Mouse (Mus musculus) T-cell, adult 2 months (primary cell): Measurements from ENCODE around the gene Cacna1e.

Experiments
- DNase-seq: peaks from one replicate; pipeline ENCODE4 v3.0.0; 2022; ENCODE audit warnings: low spot score

Gene Cacna1e

GRCm38 (mm10) chr1:154707584-154708290 is 176.6 kb downstream of the Cacna1e start:
- DNase-seq: no peak

GRCm38 (mm10) chr1:154706974-154707373 is 177.3 kb downstream of the Cacna1e start:
- DNase-seq: no peak

- DNase-seq: no peak
These were observed 178.3 kb downstream of the Cacna1e start for GRCm38 (mm10) chr1:154705882-154706565.

GRCm38 (mm10) chr1:154704558-154705185 is 179.6 kb downstream of the Cacna1e start:
- no peak for DNase-seq

- DNase-seq: no peak
These were observed 181.7 kb downstream of the Cacna1e start for GRCm38 (mm10) chr1:154702623-154703022.

- no peak for DNase-seq
These were observed 195.2 kb downstream of the Cacna1e start for GRCm38 (mm10) chr1:154688876-154689665.

GRCm38 (mm10) chr1:154686861-154687260 is 197.4 kb downstream of the Cacna1e start:
- DNase-seq: no peak

GRCm38 (mm10) chr1:154683477-154684106 is 200.7 kb downstream of the Cacna1e start:
- DNase-seq: no peak

GRCm38 (mm10) chr1:154678989-154679388 is 205.3 kb downstream of the Cacna1e start:
- DNase-seq: no peak

- no peak for DNase-seq
These were observed 206.2 kb downstream of the Cacna1e start for GRCm38 (mm10) chr1:154678151-154678550.

GRCm38 (mm10) chr1:154677677-154678076 is 206.6 kb downstream of the Cacna1e start:
- no peak for DNase-seq

- DNase-seq: no peak
These were observed 220.6 kb downstream of the Cacna1e start for GRCm38 (mm10) chr1:154663721-154664120.

- DNase-seq: no peak
These were observed 222.3 kb downstream of the Cacna1e start for GRCm38 (mm10) chr1:154661977-154662376.

GRCm38 (mm10) chr1:154661221-154661864 is 223.0 kb downstream of the Cacna1e start:
- DNase-seq: no peak

GRCm38 (mm10) chr1:154657366-154657765 is 226.9 kb downstream of the Cacna1e start:
- DNase-seq: no peak

- DNase-seq: no peak
These were observed 230.3 kb downstream of the Cacna1e start for GRCm38 (mm10) chr1:154653951-154654350.

GRCm38 (mm10) chr1:154646156-154646950 is 237.9 kb downstream of the Cacna1e start:
- no peak for DNase-seq

- no peak for DNase-seq
These were observed 246.5 kb downstream of the Cacna1e start for GRCm38 (mm10) chr1:154637821-154638220.

GRCm38 (mm10) chr1:154635766-154636165 is 248.5 kb downstream of the Cacna1e start:
- DNase-seq: no peak

GRCm38 (mm10) chr1:154632886-154633285 is 251.4 kb downstream of the Cacna1e start:
- DNase-seq: no peak
